Mouse (Mus musculus) frontal cortex, postnatal 36 days (tissue): ENCODE results near the gene Flot1.
"Not testable (repeated sequence)": the region's sequence is repeated elsewhere in the genome, so short reads cannot be mapped to it uniquely, and the experiment has no call there.

Source experiments
- DNase-seq, 2 experiments: peaks; one replicate each; pipeline ENCODE4 v3.0.0; 2022; ENCODE audit warnings: low spot score in 2 of 2

Gene Flot1

DNA sequence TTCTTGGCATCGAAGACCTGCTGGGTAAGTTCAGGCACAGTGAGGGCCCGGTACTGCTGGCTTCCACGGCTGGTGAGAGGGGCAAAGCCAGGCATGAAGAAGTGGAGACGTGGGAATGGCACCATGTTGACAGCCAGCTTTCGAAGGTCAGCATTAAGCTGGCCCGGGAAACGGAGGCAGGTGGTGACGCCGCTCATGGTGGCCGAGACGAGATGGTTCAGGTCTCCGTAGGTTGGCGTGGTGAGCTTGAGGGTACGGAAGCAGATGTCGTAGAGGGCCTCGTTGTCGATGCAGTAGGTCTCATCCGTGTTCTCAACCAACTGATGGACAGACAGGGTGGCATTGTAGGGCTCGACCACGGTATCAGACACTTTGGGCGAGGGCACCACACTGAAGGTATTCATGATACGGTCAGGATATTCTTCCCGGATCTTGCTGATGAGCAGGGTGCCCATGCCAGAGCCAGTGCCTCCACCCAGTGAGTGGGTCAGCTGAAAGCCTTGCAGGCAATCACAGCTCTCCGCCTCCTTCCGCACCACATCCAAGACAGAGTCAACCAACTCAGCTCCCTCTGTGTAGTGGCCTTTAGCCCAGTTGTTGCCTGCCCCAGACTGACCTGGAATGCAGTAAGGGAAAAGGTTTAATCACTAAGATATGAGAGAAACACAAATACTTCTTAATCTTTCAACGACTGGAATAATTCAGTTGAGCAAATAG, 12.6 kb downstream of the Flot1 start:
- no peak for DNase-seq

DNA sequence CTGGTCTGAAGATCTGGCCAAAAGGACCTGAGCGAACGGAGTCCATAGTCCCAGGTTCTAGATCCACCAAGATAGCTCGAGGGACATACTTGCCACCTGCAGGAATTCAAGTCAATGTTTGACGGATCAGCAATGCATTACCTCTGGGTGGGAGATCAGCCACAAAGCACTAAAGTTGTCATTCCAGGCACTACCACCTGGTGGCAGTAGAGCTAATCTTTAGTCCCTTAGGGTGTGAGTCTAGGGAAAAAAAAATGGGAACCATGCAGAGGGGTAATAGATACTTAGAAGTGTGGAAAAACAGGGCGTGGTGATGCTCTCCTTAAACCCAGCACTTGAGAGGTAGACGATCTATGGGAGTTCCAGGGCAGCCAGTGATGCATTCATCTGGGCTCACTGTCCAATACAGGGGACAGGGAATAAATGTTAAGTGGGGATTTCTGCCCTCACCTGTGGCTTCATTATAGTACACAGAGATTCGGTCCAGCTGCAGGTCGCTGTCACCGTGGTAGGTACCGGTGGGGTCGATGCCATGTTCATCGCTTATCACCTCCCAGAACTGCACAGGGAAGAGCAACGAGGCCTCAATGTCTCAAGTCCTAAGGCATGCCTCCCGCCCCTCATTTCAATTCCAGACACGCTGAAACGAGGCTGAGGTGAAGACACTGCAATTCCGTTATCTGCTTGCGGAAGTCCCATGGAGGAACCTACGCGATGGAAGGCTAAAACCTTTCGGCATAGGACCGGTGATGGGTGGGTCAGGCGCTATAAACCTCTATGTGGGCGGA, 13.3 kb downstream of the Flot1 start:
- peak; percentile 86 to 94 for DNase-seq

DNA sequence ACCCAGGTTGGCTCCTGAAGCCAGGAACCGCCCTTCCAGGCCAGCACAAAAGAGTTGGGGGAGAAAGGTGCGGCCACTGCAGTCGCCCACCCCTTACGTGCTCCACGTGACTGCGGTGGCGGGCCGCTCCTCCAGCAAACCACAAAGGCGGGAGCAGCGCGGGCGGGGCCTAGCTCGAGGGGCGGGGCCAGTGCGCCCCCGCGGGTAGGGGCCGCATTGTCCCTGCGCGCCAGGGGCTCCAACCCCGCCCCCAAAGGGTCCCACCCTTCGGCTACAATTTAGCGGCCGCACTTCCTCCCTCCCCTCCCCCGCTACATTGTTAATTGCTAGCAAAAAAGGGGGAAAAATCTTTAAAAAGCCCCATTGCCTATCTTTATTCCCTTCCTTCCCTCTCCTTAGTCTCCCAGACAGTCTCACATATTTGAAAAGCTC, 14.0 kb downstream of the Flot1 start:
- peak; percentile 77 to 80 for DNase-seq

DNA sequence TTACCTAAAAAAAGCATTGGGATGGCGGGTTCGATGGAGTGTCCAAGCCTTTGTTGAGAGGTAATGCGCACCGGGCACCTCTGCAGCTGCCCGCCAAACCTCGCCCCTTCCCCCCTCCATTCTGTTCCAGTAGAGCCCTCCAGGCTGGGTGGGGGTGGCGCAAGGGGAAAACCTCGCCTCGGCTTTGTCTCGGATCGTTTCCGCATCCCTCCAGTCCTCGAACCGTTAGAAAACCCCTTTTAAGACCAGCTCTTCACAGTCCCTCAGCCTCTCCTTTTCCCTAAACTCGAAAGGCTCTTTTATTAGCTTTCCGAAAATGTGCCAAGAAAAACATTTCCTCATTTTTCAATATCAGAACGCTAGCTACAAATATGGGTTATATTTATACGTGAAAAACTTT, 14.5 kb downstream of the Flot1 start:
- DNase-seq, result peak; percentile 45 to 52

DNA sequence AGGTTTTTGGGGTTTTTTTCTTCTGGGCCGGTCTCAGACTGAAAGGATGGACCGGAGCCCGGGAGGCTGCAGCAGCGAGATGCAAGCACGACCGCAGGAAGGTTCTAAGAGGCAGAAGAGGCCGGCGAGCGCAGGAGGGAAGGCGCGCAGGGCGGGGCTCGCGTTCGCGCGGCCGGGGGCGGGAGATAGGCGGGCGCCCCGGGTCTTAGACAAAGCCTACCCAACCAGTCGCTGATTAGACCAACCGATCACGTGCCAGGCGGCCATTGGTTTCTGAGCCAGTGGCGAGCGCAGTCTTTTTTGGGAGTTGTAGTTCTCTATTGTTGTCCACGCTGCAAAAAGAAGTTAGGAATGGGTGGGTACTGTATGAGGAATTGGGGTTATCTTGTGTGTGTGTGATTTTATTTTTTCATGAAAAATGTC, 15.1 kb downstream of the Flot1 start, which contains the start of gene Tubb5:
Gene Tubb5, minus strand, starts transcription at position 185 of the 423 bp plus-strand sequence.
- DNase-seq, result peak; percentile 96 to 98

DNA sequence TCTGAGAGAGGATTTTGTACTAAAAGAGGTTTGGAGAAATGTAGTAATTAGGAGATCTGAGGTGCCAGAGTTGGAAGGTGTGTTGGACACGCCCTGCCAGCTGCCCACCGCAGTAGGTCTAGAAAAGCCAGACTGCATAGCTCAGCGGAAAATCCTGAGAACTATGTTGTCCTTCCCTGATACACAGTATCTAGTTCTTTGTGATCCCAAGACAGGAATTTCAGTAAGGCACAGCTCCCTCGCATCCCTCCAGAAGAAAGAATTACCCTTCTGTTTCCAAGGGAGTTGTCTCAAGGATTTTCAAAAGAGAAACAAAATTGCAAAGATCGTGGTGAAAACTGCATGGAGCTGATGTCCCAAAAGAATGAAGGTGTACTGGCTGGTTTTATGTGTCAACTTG, 15.5 kb downstream of the Flot1 start:
- DNase-seq, result no peak

GRCm38 (mm10) chr17:35839002-35839401, 16.0 kb downstream of the Flot1 start:
- DNase-seq, result not testable (repeated sequence)

- DNase-seq, result no peak
Measured at GRCm38 (mm10) chr17:35840561-35840960, 17.5 kb downstream of the Flot1 start.

GRCm38 (mm10) chr17:35841076-35841950, 18.3 kb downstream of the Flot1 start, which contains the start of gene Mdc1:
Gene Mdc1 (plus strand): TSS chr17:35841515.
- DNase-seq, result peak; percentile 99 to 100

GRCm38 (mm10) chr17:35842006-35842405, 19.0 kb downstream of the Flot1 start:
- DNase-seq, result no peak

DNA sequence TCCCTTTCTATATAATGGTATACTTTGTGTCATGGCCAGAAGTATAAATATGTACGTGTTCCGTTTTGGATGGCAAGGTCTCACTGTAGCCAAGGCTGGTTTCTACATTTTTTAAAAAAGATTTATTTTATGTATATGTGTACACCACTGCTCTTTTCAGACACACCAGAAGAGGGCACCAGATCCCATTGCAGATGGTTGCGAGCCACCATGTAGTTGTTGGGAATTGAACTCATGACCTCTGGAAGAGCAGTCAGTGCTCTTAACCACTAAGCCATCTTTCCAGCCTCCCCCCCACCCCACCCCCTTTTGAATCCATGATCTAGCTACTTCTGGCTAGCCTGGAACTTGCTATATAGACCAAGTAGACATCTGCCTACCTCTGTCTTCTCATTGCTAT, 20.5 kb downstream of the Flot1 start:
- DNase-seq, result no peak

DNA sequence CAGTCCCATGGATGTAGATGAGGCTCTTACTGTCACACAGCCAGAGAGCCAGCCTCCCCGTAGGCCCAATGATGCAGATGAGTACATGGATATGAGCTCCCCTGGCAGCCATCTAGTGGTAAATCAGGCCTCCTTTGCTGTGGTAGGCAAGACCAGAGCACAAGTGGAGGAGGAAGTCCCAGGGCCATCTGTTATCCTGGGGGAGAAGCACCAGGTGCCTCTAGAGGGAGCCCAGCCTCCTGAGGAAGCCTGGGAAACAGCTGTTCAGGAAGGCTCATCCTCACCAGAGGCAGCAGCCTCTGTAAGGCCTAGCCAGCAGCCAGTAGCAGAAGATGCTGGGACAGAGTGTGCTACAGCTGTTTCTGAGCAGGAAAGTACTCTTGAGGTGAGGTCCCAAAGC, 25.1 kb downstream of the Flot1 start:
- DNase-seq, result peak; percentile 47 to 51

DNA sequence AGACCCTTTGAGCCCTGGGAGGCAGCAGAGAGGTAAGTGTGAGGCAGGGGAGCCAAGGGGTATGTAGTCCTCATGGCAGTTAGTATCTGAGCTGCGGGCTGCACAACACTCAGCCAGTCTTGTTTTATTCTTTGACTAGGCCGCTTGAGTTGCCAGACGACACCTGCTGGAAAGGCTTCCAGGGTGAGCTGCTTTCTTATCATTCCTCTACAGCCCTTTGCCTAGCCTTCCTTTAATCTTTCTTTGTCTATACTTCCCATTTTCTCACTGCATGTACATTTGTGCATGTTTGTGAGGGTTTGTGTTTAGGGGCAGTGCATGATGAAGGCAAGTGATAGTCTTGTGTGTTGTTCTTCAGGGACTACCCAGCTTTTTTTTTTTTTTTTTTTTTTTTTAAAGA, 27.9 kb downstream of the Flot1 start:
- DNase-seq, result no peak

DNA sequence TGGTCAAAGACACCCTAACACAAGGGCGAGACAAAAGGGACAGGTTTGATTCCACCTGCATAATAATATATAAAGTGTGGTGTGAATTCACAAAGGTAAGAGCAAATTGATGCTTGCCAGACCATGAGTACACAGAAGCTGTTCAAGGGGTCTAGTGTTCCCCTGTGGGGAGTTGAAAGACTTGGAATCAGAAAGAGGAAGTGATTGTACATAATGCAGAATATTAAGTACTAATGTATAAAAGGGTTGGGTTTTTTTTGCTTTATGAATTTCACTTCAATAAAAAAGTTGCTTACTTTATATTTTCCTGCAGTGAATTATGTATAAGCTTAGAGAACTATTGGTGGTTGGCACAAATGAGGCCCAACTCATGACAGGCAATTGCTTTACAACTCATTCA, 36.3 kb downstream of the Flot1 start:
- DNase-seq, result no peak

DNA sequence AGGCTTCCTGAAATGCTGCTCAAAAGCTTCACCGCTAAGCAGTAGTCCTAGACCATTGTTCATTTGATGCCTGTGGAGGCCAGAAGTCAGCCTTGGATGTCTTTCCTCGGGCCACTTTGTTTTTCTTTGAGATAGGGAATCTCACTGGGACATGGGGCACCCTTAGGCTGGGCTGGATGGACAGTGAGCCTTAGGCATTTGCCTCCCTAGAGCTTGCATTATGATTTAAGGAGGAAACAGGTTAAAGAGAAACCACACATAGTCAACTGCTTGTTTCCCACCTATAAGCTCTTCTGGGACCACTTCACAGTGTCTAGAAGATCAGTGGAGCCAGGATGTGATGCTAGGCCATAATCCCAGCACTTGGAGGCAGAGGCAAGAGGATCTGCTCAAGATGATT, 36.8 kb downstream of the Flot1 start:
- DNase-seq, result no peak

DNA sequence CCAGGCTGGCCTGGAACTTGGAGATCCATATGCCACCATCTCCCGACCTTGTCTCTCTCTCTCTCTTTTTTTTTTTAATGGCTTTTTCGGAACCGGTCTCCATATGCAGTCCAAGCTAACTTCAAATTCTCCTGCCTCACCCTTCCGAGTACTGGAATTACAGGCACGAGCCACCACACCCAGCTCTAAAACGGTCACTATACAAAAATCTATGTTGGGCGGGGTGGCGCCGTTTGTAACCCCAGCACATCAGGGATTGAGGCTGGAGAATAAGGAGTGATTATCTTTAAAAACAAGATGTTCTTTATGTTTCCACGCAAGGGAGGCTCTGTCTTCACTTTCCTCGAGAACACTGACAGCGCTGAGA, 37.8 kb downstream of the Flot1 start:
- DNase-seq, result no peak

DNA sequence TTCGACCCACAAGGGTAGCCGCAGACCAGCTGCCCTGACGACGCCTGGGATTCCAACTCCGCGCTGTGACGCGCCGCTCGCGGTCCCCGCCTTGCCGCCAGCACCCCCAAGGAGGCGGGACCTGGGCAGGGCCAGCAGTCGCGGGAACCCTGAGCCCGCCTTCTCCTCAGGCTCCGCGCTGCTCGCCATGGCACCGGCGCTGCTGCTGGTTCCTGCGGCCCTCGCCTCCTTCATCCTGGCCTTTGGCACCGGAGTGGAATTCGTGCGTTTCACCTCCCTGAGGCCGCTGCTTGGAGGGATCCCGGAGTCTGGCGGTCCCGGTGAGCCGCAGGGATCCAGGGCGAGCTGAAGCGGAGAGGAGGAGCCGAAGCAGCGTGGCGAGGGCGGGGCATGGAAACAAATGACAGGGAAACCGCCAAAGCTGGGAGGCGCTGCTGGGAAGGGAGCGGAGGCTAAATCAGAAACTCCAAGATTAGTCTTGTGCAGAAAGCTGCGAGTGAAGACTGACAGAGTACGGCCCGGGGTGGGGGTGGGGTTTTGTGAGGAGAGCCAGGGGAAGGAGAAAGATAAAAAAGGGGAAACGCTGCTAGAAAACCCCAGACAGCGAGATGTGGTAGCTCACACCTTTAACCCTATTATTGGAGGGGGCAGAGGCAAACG, 38.3 kb downstream of the Flot1 start, which contains the start of gene Nrm:
Gene Nrm, plus strand, starts transcription at position 121 of the 660 bp plus-strand sequence.
- peak; percentile 92 for DNase-seq

- no peak for DNase-seq
Measured at GRCm38 (mm10) chr17:35864832-35865353, 41.9 kb downstream of the Flot1 start.

- DNase-seq, result no peak
Measured at GRCm38 (mm10) chr17:35865481-35866280, 42.7 kb downstream of the Flot1 start, which contains the start of gene Ppp1r18. Gene Ppp1r18 (plus strand): TSS chr17:35865593.

GRCm38 (mm10) chr17:35866281-35866831, 43.3 kb downstream of the Flot1 start:
- peak in 1 of 2 experiments; percentile 39 for DNase-seq
